Mouse (Mus musculus) liver, embryonic 14.5 days (tissue): ENCODE measurements around the gene Ggps1.
"Not testable (repeated sequence)": the region's sequence is repeated elsewhere in the genome, so short reads cannot be mapped to it uniquely, and the experiment has no call there.

ENCODE experiments used
- CTCF ChIP-seq: IDR thresholded peaks from 2 replicates; pipeline ENCODE4 v1.5.1; 2016; ENCODE audit warnings: antibody characterized with exemption, low read depth, control low read depth
- EP300 ChIP-seq: IDR thresholded peaks from 2 replicates; pipeline ENCODE4 v1.6.1; 2016; ENCODE audit warnings: antibody characterized with exemption, low read depth

GRCm38 (mm10) chr13:14021417-14021816 lies 41.9 kb downstream of the Ggps1 start:
- not testable (repeated sequence) for TF ChIP-seq CTCF
- TF ChIP-seq EP300, result peak; percentile 64
